Mouse (Mus musculus): Measurements from ENCODE around the gene Klhl3. TPM values are rescaled to one million over a fixed set of nuclear protein-coding genes. Genes with fewer than 3 reads are reported as not detected.

Gene Klhl3
- polyA plus RNA-seq, 1 experiment, result 0.50 TPM

- no peak overlapping the region for H3K4me3 ChIP-seq (replicated peaks; ENCODE audit: control insufficient read depth, low read depth, low read length)
- H3K4me1 ChIP-seq (ENCODE audit: control insufficient read depth, insufficient read depth, low read length), result no peaks in the 10 kb centered on the region
- H3K27ac ChIP-seq (ENCODE audit: control insufficient read depth, insufficient read depth, low read depth, low read length, poor library complexity), result no peak overlapping the region
- 32% methylated on average over 8 of the region's 8 CpGs for WGBS
- TF ChIP-seq CTCF (IDR thresholded peaks at IDR 0.05; ENCODE audit: control insufficient read depth, insufficient read depth, low read length) (peak; percentile 64), POLR2A (IDR thresholded peaks at IDR 0.05; ENCODE audit: borderline replicate concordance, control insufficient read depth, low read depth, low read length) (no peak)
Measured at GRCm38 (mm10) chr13:58117318-58118017, 4.1 kb upstream of the Klhl3 start.

- Histone ChIP-seq H3K27ac (ENCODE audit: control insufficient read depth, insufficient read depth, low read depth, low read length, poor library complexity) (no peak overlapping the region), H3K4me3 (replicated peaks; ENCODE audit: control insufficient read depth, low read depth, low read length) (no peak overlapping the region), H3K4me1 (ENCODE audit: control insufficient read depth, insufficient read depth, low read length) (no peaks in the 10 kb centered on the region)
- TF ChIP-seq CTCF (IDR thresholded peaks at IDR 0.05; ENCODE audit: control insufficient read depth, insufficient read depth, low read length) (no peak), POLR2A (IDR thresholded peaks at IDR 0.05; ENCODE audit: borderline replicate concordance, control insufficient read depth, low read depth, low read length) (no peak)
- WGBS, result 53% methylated on average over 2 of the region's 2 CpGs
Measured at GRCm38 (mm10) chr13:58116801-58117200, 3.4 kb upstream of the Klhl3 start.

DNA sequence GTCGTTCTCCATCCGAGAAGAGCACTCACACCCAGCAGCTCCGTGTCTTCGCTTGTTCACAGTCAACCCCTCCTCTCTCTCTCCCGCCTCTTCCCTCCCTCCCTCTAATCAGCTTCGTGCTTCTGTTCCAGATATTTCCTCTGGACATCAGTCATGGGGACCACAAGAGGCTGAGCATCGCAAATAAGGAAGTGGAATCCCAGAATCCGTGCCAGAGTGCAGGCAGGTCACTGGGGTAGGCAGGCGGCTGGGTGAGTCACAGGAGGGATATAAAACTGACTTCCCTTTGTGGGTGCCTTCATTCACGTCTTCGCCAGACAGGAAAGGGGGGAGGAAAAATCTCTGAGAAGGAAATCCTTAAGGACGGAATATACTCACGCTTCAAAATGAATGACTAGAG lies 1.8 kb upstream of the Klhl3 start:
- 3% methylated on average over 13 of the region's 13 CpGs for WGBS

DNA sequence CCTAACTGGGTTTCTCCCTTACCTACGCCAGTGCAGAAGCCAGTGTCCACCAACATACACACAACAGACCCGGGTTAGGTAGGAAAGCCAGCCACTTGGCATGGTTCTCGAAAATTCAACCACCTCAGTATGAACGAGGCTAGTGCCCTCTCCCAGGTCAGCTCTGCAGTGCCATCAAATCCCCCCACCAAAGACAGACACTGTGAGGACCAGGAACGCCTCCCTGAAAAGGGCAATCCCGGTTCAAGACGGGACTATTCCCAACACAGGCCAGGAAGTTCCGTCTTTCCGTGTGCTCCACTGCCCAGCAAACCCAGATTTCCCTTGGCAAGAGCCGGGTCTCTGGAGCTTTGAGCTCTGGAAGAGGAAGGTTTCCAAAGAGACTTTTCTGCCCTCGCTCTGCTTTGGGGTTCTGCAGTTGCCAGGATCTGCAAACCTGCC lies 771 bp downstream of the Klhl3 start:
- Histone ChIP-seq H3K4me1 (ENCODE audit: control insufficient read depth, insufficient read depth, low read length) (no peaks in the 10 kb centered on the region), H3K27ac (ENCODE audit: control insufficient read depth, insufficient read depth, low read depth, low read length, poor library complexity) (no peak overlapping the region), H3K4me3 (replicated peaks; ENCODE audit: control insufficient read depth, low read depth, low read length) (peak overlapping the region; percentile 36)
- TF ChIP-seq POLR2A (IDR thresholded peaks at IDR 0.05; ENCODE audit: borderline replicate concordance, control insufficient read depth, low read depth, low read length), result no peak
- no peak for TF ChIP-seq CTCF (IDR thresholded peaks at IDR 0.05; ENCODE audit: control insufficient read depth, insufficient read depth, low read length)
- WGBS, result 2% methylated on average over 11 of the region's 11 CpGs

More for the DNA sequence above, 1.8 kb upstream of the Klhl3 start:
- Histone ChIP-seq H3K4me3 (replicated peaks; ENCODE audit: control insufficient read depth, low read depth, low read length) (no peak overlapping the region), H3K27ac (ENCODE audit: control insufficient read depth, insufficient read depth, low read depth, low read length, poor library complexity) (no peak overlapping the region), H3K4me1 (ENCODE audit: control insufficient read depth, insufficient read depth, low read length) (no peaks in the 10 kb centered on the region)
- TF ChIP-seq POLR2A (IDR thresholded peaks at IDR 0.05; ENCODE audit: borderline replicate concordance, control insufficient read depth, low read depth, low read length) (no peak), CTCF (IDR thresholded peaks at IDR 0.05; ENCODE audit: control insufficient read depth, insufficient read depth, low read length) (no peak)

GRCm38 (mm10) chr13:58112191-58112590 lies 1.2 kb downstream of the Klhl3 start:
- no peak for TF ChIP-seq CTCF (IDR thresholded peaks at IDR 0.05; ENCODE audit: control insufficient read depth, insufficient read depth, low read length)
- no peak for TF ChIP-seq POLR2A (IDR thresholded peaks at IDR 0.05; ENCODE audit: borderline replicate concordance, control insufficient read depth, low read depth, low read length)
- Histone ChIP-seq H3K27ac (ENCODE audit: control insufficient read depth, insufficient read depth, low read depth, low read length, poor library complexity) (no peak overlapping the region), H3K4me1 (ENCODE audit: control insufficient read depth, insufficient read depth, low read length) (no peaks in the 10 kb centered on the region), H3K4me3 (replicated peaks; ENCODE audit: control insufficient read depth, low read depth, low read length) (no peak overlapping the region)
- WGBS, result 24% methylated on average over 10 of the region's 10 CpGs

DNA sequence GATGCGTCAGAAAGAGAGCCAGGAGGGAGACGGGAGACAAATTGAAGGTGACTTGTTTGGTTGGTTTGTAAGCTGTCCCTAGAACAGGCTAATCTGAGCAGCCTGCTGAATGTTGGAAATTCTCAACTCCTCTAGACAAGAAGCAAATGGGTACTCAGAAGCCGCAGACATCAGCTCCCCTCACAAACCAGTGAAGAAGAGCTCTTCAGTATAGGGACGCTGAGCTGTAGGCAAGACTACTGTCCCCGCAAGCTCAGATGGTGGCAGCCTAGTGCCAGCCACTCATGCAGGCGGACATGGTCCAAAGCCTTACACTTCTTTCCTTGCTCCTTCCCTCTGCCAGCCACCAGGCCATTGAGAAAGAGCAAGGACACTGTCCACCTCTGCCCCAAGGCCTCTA lies 2.1 kb downstream of the Klhl3 start:
- H3K4me1 ChIP-seq (ENCODE audit: control insufficient read depth, insufficient read depth, low read length), result no peaks in the 10 kb centered on the region
- 91% methylated on average over 6 of the region's 6 CpGs for whole genome bisulfite sequencing
- TF ChIP-seq CTCF (IDR thresholded peaks at IDR 0.05; ENCODE audit: control insufficient read depth, insufficient read depth, low read length), result no peak
- TF ChIP-seq POLR2A (IDR thresholded peaks at IDR 0.05; ENCODE audit: borderline replicate concordance, control insufficient read depth, low read depth, low read length), result no peak

DNA sequence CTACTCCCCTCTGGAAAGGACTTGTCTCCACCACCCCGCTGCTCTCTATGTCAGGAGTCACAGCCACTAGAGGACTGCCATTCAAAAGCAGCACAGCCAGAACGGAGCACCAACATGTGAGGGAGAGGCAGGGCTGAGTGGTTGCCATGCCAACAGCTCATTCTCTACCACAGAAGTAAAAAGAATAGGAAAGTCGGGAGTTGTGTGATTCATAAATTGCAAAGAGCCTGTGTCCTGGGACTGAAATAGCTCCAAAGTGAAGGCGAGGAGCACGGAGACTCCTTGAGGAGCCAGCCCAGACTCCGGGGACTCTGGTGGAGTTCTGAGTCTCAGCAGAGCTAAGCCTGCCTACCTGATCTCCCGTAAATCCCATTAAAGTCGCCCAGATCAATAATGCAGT lies 22.7 kb downstream of the Klhl3 start:
- no peak for TF ChIP-seq POLR2A (IDR thresholded peaks at IDR 0.05; ENCODE audit: borderline replicate concordance, control insufficient read depth, low read depth, low read length)
- no peak for TF ChIP-seq CTCF (IDR thresholded peaks at IDR 0.05; ENCODE audit: control insufficient read depth, insufficient read depth, low read length)
- 71% methylated on average over 8 of the region's 8 CpGs for WGBS
- Histone ChIP-seq H3K4me3 (replicated peaks; ENCODE audit: control insufficient read depth, low read depth, low read length) (no peak overlapping the region), H3K4me1 (ENCODE audit: control insufficient read depth, insufficient read depth, low read length) (no peaks in the 10 kb centered on the region; the same call in 1 of the 2 replicates), H3K27ac (ENCODE audit: control insufficient read depth, insufficient read depth, low read depth, low read length, poor library complexity) (no peak overlapping the region)

More for the DNA sequence above, 2.1 kb downstream of the Klhl3 start:
- Histone ChIP-seq H3K4me3 (replicated peaks; ENCODE audit: control insufficient read depth, low read depth, low read length) (no peak overlapping the region), H3K27ac (ENCODE audit: control insufficient read depth, insufficient read depth, low read depth, low read length, poor library complexity) (no peak overlapping the region)

DNA sequence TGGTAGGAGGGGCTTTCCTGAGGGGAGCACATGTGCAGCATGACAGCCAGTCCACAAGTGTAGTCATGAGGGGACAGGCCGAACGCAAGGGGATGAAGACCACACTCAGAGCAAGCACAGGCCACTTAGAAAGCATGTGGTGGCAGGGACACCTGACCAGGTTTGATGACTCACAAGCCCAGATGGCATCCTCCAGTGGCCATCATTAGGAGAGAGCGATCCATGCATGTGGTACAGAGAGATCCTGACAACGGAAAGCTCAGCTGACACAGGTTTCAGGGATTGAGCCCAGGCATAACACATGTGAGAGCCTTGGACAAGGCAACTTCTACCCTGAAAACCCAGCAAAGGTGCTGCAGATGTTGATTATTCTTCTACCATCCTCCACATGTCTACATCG lies 29.0 kb downstream of the Klhl3 start:
- H3K4me1 ChIP-seq (ENCODE audit: control insufficient read depth, insufficient read depth, low read length), result no peaks in the 10 kb centered on the region; the same call in none of the 2 replicates
- TF ChIP-seq CTCF (IDR thresholded peaks at IDR 0.05; ENCODE audit: control insufficient read depth, insufficient read depth, low read length) (no peak), POLR2A (IDR thresholded peaks at IDR 0.05; ENCODE audit: borderline replicate concordance, control insufficient read depth, low read depth, low read length) (no peak)
- 86% methylated on average over 5 of the region's 5 CpGs for WGBS

More for the DNA sequence above, 29.0 kb downstream of the Klhl3 start:
- Histone ChIP-seq H3K4me3 (replicated peaks; ENCODE audit: control insufficient read depth, low read depth, low read length) (no peak overlapping the region), H3K27ac (ENCODE audit: control insufficient read depth, insufficient read depth, low read depth, low read length, poor library complexity) (no peak overlapping the region)
